Mouse (Mus musculus): Measurements from ENCODE around the gene Cd164. TPM values are rescaled to one million over a fixed set of nuclear protein-coding genes. Genes with fewer than 3 reads are reported as not detected.

Cd164 gene
- 126 and 133 TPM in 2 replicates for polyA plus RNA-seq (2014; fragmentation: Nextera tagmentation; extraction: Ambion mirVana)

- peak; percentile 95 for DNase-seq (ENCODE audit: low spot score)
- Histone ChIP-seq H3K36me3 (ENCODE audit: control insufficient read depth, insufficient read depth, low read length) (no peaks in the 10 kb centered on the region), H3K9ac (ENCODE audit: low read length) (peak within 1 kb of the TSS; percentile 97), H3K4me1 (ENCODE audit: control insufficient read depth, insufficient read depth, low read length) (peaks cover 13% of the 10 kb centered on the region), H3K4me2 (ENCODE audit: low read depth) (peak within 1 kb of the TSS; percentile 53), H3K27ac (ENCODE audit: low read depth, low read length) (peak within 1 kb of the TSS; percentile 89), H3K27me3 (ENCODE audit: control insufficient read depth, insufficient read depth, low read length) (no peaks in the 10 kb centered on the region), H3K9me3 (ENCODE audit: control insufficient read depth, low read length) (no peaks in the 10 kb centered on the region), H3K4me3 (ENCODE audit: low read depth, low read length) (peak within 1 kb of the TSS; percentile 89)
- ATAC-seq (ENCODE audit: insufficient read depth, low FRiP score, low TSS enrichment) = peak; percentile 93
- under 1% methylated on average over 62 of the region's 69 CpGs for WGBS
Measured at GRCm38 (mm10) chr10:41518981-41519618, at the start of gene Cd164. TSS of gene Cd164 (plus strand) at chr10:41519414.

GRCm38 (mm10) chr10:41470693-41471092 lies 48.5 kb upstream of the Cd164 start:
- 88% methylated on average over 3 of the region's 3 CpGs for WGBS
- ATAC-seq (ENCODE audit: insufficient read depth, low FRiP score, low TSS enrichment) = no peak
- H3K27me3 ChIP-seq (ENCODE audit: control insufficient read depth, insufficient read depth, low read length) = no peaks in the 10 kb centered on the region

GRCm38 (mm10) chr10:41472534-41472933 lies 46.7 kb upstream of the Cd164 start:
- peaks cover 7% of the 10 kb centered on the region; the same call in 1 of the 2 replicates for H3K4me1 ChIP-seq (ENCODE audit: control insufficient read depth, insufficient read depth, low read length)
- H3K36me3 ChIP-seq (ENCODE audit: control insufficient read depth, insufficient read depth, low read length) = no peaks in the 10 kb centered on the region
- H3K27ac ChIP-seq (ENCODE audit: low read depth, low read length) = no peak overlapping the region
- no peak overlapping the region for H3K4me2 ChIP-seq (ENCODE audit: low read depth)
- H3K4me3 ChIP-seq (ENCODE audit: low read depth, low read length) = no peak overlapping the region
- DNase-seq (ENCODE audit: low spot score) = no peak
- no peak for ATAC-seq (ENCODE audit: insufficient read depth, low FRiP score, low TSS enrichment)
- no peak overlapping the region for H3K9ac ChIP-seq (ENCODE audit: low read length)
- no peaks in the 10 kb centered on the region for H3K9me3 ChIP-seq (ENCODE audit: control insufficient read depth, low read length)
- no peaks in the 10 kb centered on the region for H3K27me3 ChIP-seq (ENCODE audit: control insufficient read depth, insufficient read depth, low read length)

More at GRCm38 (mm10) chr10:41470693-41471092, 48.5 kb upstream of the Cd164 start:
- Histone ChIP-seq H3K4me2 (ENCODE audit: low read depth) (no peak overlapping the region), H3K4me3 (ENCODE audit: low read depth, low read length) (no peak overlapping the region), H3K36me3 (ENCODE audit: control insufficient read depth, insufficient read depth, low read length) (no peaks in the 10 kb centered on the region), H3K9me3 (ENCODE audit: control insufficient read depth, low read length) (no peaks in the 10 kb centered on the region), H3K9ac (ENCODE audit: low read length) (no peak overlapping the region), H3K27ac (ENCODE audit: low read depth, low read length) (no peak overlapping the region), H3K4me1 (ENCODE audit: control insufficient read depth, insufficient read depth, low read length) (0 out of 2 replicates have a peak, but pooled peaks cover under 1% of the 10 kb centered on the region)
- DNase-seq (ENCODE audit: low spot score) = no peak

- H3K36me3 ChIP-seq (ENCODE audit: control insufficient read depth, insufficient read depth, low read length) = no peaks in the 10 kb centered on the region
- ATAC-seq (ENCODE audit: insufficient read depth, low FRiP score, low TSS enrichment) (no peak), DNase-seq (ENCODE audit: low spot score) (no peak)
- no peak overlapping the region for H3K9ac ChIP-seq (ENCODE audit: low read length)
- H3K27me3 ChIP-seq (ENCODE audit: control insufficient read depth, insufficient read depth, low read length) = no peaks in the 10 kb centered on the region
- no peak overlapping the region for H3K4me3 ChIP-seq (ENCODE audit: low read depth, low read length)
- no peak overlapping the region for H3K27ac ChIP-seq (ENCODE audit: low read depth, low read length)
- no peak overlapping the region for H3K4me2 ChIP-seq (ENCODE audit: low read depth)
- 77% methylated on average over 5 of the region's 5 CpGs for WGBS
- H3K4me1 ChIP-seq (ENCODE audit: control insufficient read depth, insufficient read depth, low read length) = peaks cover 10% of the 10 kb centered on the region
- no peaks in the 10 kb centered on the region for H3K9me3 ChIP-seq (ENCODE audit: control insufficient read depth, low read length)
Measured at GRCm38 (mm10) chr10:41472962-41473481, 46.2 kb upstream of the Cd164 start.

GRCm38 (mm10) chr10:41473782-41474468 lies 45.3 kb upstream of the Cd164 start:
- H3K4me1 ChIP-seq (ENCODE audit: control insufficient read depth, insufficient read depth, low read length) = peaks cover 12% of the 10 kb centered on the region
- no peak for DNase-seq (ENCODE audit: low spot score)
- no peaks in the 10 kb centered on the region for H3K27me3 ChIP-seq (ENCODE audit: control insufficient read depth, insufficient read depth, low read length)
- H3K4me2 ChIP-seq (ENCODE audit: low read depth) = no peak overlapping the region
- H3K27ac ChIP-seq (ENCODE audit: low read depth, low read length) = no peak overlapping the region
- ATAC-seq (ENCODE audit: insufficient read depth, low FRiP score, low TSS enrichment) = no peak
- H3K36me3 ChIP-seq (ENCODE audit: control insufficient read depth, insufficient read depth, low read length) = no peaks in the 10 kb centered on the region
- no peak overlapping the region for H3K4me3 ChIP-seq (ENCODE audit: low read depth, low read length)
- 85% methylated on average over 6 of the region's 6 CpGs for WGBS
- H3K9ac ChIP-seq (ENCODE audit: low read length) = no peak overlapping the region
- H3K9me3 ChIP-seq (ENCODE audit: control insufficient read depth, low read length) = no peaks in the 10 kb centered on the region

GRCm38 (mm10) chr10:41474981-41475391 lies 44.2 kb upstream of the Cd164 start:
- 69% methylated on average over 1 of the region's 1 CpGs for WGBS
- Histone ChIP-seq H3K4me1 (ENCODE audit: control insufficient read depth, insufficient read depth, low read length) (peaks cover 12% of the 10 kb centered on the region), H3K36me3 (ENCODE audit: control insufficient read depth, insufficient read depth, low read length) (peaks cover 2% of the 10 kb centered on the region; the same call in 1 of the 2 replicates), H3K27ac (ENCODE audit: low read depth, low read length) (no peak overlapping the region), H3K9me3 (ENCODE audit: control insufficient read depth, low read length) (no peaks in the 10 kb centered on the region), H3K4me2 (ENCODE audit: low read depth) (no peak overlapping the region), H3K27me3 (ENCODE audit: control insufficient read depth, insufficient read depth, low read length) (no peaks in the 10 kb centered on the region), H3K9ac (ENCODE audit: low read length) (no peak overlapping the region), H3K4me3 (ENCODE audit: low read depth, low read length) (no peak overlapping the region)
- DNase-seq (ENCODE audit: low spot score) (no peak), ATAC-seq (ENCODE audit: insufficient read depth, low FRiP score, low TSS enrichment) (no peak)

GRCm38 (mm10) chr10:41476171-41477017 lies 42.8 kb upstream of the Cd164 start, which contains the start of gene Mical1:
TSS of gene Mical1 (plus strand) at chr10:41476314.
- H3K4me2 ChIP-seq (ENCODE audit: low read depth) = peak within 1 kb of the TSS; percentile 90
- under 1% methylated on average over 35 of the region's 35 CpGs for WGBS
- peak within 1 kb of the TSS; percentile 78 for H3K9ac ChIP-seq (ENCODE audit: low read length)
- ATAC-seq (ENCODE audit: insufficient read depth, low FRiP score, low TSS enrichment) = peak; percentile 57
- H3K4me3 ChIP-seq (ENCODE audit: low read depth, low read length) = peak within 1 kb of the TSS; percentile 64
- peak; percentile 75 for DNase-seq (ENCODE audit: low spot score)
- no peaks in the 10 kb centered on the region for H3K27me3 ChIP-seq (ENCODE audit: control insufficient read depth, insufficient read depth, low read length)
- peaks cover 12% of the 10 kb centered on the region for H3K4me1 ChIP-seq (ENCODE audit: control insufficient read depth, insufficient read depth, low read length)
- H3K9me3 ChIP-seq (ENCODE audit: control insufficient read depth, low read length) = no peaks in the 10 kb centered on the region
- peaks cover 2% of the 10 kb centered on the region; the same call in 1 of the 2 replicates for H3K36me3 ChIP-seq (ENCODE audit: control insufficient read depth, insufficient read depth, low read length)
- H3K27ac ChIP-seq (ENCODE audit: low read depth, low read length) = peak within 1 kb of the TSS; percentile 80

GRCm38 (mm10) chr10:41477018-41477277 lies 42.3 kb upstream of the Cd164 start:
- under 1% methylated on average over 9 of the region's 9 CpGs for WGBS
- Histone ChIP-seq H3K9me3 (ENCODE audit: control insufficient read depth, low read length) (no peaks in the 10 kb centered on the region), H3K4me1 (ENCODE audit: control insufficient read depth, insufficient read depth, low read length) (peaks cover 12% of the 10 kb centered on the region), H3K4me3 (ENCODE audit: low read depth, low read length) (peak overlapping the region; percentile 64), H3K27me3 (ENCODE audit: control insufficient read depth, insufficient read depth, low read length) (no peaks in the 10 kb centered on the region), H3K27ac (ENCODE audit: low read depth, low read length) (peak overlapping the region; percentile 80), H3K36me3 (ENCODE audit: control insufficient read depth, insufficient read depth, low read length) (peaks cover 2% of the 10 kb centered on the region; the same call in 1 of the 2 replicates), H3K4me2 (ENCODE audit: low read depth) (peak overlapping the region; percentile 90), H3K9ac (ENCODE audit: low read length) (peak overlapping the region; percentile 78)
- DNase-seq (ENCODE audit: low spot score) (peak; percentile 82), ATAC-seq (ENCODE audit: insufficient read depth, low FRiP score, low TSS enrichment) (no peak; the same call in 1 of the 2 replicates)

All from neural tube, embryonic 11.5 days (tissue).